Mouse (Mus musculus) Muller cell, postnatal 12 days (primary cell): ENCODE measurements around the gene Zfp524.
A peak's percentile ranks its signal among the peaks of the same experiment; 100 is the strongest.

Experiments used
- DNase-seq: peaks from one replicate; pipeline ENCODE4 v3.0.0-alpha.2; 2015; ENCODE audit errors: inconsistent ontology term

Gene Zfp524

DNA sequence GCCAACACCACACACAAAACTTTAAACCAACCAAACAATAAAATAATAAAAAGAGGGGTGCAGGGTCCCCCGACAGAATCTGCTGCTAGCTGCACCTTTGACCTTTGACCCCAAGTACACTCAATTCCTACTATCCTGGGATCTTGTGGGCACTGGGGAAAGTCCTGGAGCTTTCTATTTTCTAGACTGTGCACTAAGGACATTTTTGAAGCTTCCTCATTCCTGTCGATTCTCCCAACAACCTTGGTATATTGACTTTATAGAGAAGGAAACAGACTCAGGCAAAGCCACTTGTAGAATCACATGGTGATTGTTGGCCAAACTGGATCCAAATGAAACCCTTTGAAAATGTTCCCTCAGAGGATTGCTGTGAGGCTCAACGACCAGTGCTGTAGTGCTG lies 1.8 kb downstream of the Zfp524 start:
- no peak for DNase-seq

DNA sequence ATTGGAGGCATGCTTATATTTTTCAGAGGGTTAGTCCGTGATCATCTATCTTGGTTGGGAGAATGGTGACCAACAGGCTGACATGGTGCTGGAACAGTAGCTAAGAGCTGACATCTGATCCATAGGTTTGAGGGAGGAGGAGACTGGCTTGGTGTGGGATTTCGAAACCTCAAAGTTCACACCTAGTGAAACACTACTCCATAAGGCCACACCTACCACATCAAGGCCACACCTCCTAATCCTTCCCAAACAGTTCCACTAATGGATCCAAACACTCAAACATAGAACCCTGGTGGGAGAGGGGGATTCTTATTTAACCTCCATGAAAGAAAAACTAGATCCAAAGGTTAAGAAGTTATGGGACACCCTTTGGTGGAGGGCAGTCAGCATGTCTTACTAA lies 2.7 kb downstream of the Zfp524 start:
- no peak for DNase-seq

DNA sequence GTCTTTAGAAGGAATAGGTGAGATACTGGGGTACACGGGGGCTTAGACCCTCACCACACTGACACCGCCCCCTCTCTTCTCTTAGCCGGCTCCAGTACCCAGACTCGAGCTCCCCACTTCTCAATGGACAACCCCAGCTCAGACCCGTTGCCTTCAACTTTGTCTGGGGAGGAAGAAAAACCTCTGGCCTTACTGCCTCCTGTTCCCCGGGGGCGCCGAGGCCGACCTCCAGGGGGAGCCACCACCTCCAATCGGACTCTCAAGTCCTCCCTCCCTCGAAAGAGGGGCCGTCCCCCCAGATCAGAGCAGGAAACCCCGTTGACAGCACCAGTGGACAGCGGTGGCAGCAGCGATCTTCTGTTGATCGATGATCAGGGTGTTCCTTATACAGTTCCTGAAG lies 3.1 kb downstream of the Zfp524 start:
- DNase-seq = no peak

DNA sequence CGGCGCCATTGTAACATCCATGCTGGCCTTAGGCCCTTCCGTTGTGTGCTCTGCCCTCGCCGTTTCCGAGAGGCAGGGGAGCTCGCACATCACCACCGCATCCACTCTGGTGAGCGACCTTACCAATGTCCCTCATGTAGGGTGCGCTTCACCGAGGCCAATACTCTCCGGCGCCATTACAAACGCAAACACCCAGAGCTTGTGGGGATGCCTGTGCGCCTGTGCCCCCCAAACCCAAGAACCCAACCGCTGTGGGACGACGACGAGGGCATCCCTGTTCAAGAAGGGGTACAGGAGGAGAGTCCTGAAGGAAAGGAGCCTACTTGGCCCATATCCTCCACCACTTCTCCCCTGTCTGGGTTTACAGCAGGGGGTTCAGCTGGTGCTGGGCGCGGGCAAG lies 3.7 kb downstream of the Zfp524 start:
- no peak for DNase-seq

GRCm38 (mm10) chr7:5019576-5019975 lies 5.4 kb downstream of the Zfp524 start:
- DNase-seq = peak; percentile 5

DNA sequence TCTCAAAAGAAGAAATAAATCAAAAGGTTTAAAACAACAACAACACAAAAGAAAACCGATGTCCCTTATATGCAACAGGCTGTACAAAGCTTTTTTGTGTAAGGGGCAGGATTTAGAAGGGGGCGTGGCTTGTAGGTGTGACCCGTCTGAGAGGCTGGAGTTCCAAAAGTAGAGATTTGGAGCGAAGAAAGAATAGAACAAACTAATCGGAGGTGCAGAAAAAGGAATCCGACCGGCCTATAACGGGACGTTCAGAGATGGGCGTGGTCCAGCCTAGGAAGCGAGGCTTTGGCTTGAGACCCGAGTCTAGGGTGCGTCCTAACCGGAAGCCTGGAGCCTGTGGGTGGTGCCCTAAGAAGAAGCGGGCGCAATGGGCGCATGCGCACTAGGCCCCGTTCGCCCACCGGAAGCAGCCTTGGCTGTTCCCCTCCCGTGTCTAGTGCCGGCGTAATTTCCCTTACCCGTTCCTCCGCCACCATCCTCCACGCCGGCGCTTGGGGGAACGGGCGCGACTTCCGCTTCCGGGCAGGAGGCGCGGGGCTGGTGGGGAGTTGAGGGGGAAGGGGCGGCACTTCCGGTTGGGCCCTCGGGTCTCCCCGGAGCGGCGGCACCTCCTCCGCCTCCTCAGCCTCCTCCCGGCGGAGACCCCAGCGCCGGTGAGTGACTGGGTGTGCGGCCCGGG lies 5.9 kb downstream of the Zfp524 start, which contains the start of the genes Zfp865 and Ccdc106:
Gene Zfp865, plus strand, starts transcription at position 377 of the 682 bp plus-strand sequence.
Gene Ccdc106, plus strand, starts transcription at position 554 of the 682 bp plus-strand sequence.
- DNase-seq = peak; percentile 99

DNA sequence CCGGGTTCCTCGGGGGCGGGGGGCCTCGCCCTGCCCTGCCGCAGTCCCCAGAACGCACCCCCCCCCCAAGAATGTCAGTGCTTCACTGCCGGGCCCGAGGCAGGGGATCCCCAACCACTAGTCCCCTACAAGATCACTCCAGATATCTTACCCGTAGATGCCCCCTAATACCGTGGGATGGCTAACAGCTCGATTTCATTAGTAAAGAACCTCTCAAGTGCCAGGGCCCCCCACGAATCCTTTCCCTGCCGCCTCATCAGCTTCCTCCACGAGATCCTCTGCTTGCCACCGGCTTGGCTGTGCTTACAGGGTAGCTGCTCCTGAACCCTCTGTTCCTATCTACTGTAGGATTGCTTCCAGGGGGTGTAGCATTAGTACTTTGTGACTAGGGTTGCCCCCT lies 6.5 kb downstream of the Zfp524 start:
- DNase-seq = no peak

GRCm38 (mm10) chr7:5021197-5021596 lies 7.0 kb downstream of the Zfp524 start:
- DNase-seq = peak; percentile 6

DNA sequence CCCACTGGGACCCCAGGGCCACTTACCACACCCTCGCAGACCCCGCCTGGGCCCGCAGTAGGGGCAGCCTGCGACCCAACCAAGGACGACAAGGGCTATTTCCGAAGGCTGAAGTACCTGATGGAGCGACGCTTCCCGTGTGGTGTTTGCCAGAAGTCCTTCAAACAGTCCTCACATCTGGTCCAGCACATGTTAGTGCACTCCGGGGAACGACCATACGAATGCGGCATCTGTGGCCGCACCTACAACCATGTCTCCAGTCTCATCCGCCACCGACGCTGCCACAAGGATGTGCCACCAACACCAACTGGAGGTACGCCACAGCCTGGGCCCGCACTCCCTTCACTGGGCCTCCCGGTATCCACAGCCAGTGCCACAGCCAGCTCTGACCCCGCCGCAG lies 15.3 kb downstream of the Zfp524 start:
- no peak for DNase-seq

- no peak for DNase-seq
Observed at GRCm38 (mm10) chr7:5029946-5030345, 15.7 kb downstream of the Zfp524 start.

DNA sequence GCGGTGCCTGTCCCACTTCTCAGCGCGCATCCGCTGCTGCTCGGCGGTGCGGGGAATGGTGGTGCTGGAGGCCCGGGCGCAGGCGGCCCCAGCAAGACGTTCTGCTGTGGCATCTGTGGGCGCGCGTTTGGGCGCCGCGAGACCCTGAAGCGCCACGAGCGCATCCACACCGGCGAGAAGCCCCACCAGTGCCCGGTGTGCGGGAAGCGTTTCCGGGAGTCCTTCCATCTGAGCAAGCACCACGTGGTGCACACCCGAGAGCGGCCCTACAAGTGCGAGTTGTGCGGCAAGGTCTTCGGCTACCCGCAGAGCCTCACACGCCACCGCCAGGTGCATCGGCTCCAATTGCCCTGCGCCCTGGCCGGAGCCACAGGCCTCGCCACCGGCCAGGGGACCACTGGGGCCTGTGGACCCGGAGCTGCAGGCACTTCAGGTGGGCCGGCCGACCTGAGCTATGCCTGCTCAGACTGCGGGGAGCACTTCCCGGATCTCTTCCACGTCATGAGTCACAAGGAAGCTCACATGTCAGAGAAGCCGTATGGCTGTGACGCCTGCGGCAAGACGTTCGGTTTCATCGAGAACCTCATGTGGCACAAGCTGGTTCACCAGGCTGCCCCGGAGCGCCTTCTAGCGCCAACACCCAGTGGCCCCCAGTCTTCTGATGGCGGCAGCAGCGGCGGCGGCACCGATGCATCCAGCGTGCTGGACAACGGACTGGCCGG lies 16.5 kb downstream of the Zfp524 start:
- no peak for DNase-seq

- no peak for DNase-seq
Observed at GRCm38 (mm10) chr7:5031496-5031895, 17.3 kb downstream of the Zfp524 start.

GRCm38 (mm10) chr7:5033818-5034217 lies 19.6 kb downstream of the Zfp524 start, which contains the start of gene 4632433K11Rik:
4632433K11Rik (plus strand) TSS chr7:5034118.
- DNase-seq = no peak

GRCm38 (mm10) chr7:5035628-5036027 lies 21.4 kb downstream of the Zfp524 start:
- no peak for DNase-seq

DNA sequence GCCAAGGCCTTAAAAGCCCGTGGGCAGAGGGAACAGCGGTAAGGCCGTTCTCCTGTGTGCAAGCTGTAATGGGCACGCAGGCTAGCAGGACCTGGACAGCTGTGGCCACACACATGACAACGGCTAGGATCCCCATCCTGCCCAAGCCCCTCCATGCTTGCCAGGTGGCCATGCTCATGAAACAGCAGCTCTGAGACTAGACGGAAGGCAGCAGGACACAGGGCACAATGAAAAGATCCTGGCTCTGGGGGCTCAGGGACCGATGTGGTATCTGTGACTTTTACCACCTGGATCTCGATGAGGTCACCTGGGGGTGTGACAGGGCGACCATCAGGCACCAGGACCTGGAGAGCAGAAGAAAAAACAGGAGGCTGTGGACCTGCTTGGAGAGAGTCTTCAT lies 21.9 kb downstream of the Zfp524 start:
- DNase-seq = no peak

GRCm38 (mm10) chr7:5037026-5037425 lies 22.8 kb downstream of the Zfp524 start:
- DNase-seq = no peak

DNA sequence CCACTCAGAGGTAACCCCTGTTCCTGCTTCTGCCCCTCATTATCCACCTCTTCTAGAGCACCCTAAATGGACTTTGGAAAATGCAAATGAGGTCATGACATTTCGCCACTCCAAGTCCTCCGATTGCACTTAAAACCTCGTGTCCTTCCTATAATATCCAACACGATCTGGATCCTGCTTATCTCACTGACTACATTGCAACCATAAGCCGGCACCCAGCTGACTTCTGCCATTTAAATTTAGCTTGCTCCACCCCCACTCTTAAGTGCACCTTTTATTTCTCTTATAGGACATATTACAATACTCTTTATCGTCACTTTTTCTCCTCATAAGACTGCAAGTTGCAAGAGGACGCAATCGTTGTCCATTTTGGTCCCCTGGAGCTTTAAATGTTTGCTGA lies 23.3 kb downstream of the Zfp524 start:
- DNase-seq = no peak

- DNase-seq = peak; percentile 96
Observed at GRCm38 (mm10) chr7:5038109-5038732, 24.0 kb downstream of the Zfp524 start, which contains the start of gene Zfp784. Zfp784 (minus strand) TSS chr7:5038446.

DNA sequence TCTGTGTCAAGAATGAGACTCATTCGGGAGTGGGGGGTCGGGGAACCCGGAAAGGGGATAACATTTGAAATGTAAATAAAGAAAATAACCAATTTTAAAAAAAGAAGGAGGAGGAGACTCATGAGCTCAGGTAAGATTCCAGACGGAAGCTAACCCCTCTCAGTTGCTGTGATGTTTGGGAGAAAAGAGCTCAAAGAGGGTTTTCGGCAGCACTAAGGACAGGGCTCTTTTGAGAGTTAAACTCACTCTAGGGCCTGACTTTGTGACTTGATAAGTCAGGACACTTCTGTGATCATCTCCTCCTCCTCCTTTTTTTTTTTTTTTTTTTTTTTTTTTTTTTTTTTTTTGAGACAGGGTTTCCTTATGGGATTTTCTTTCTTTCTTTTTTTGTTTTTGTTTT lies 24.7 kb downstream of the Zfp524 start:
- DNase-seq = no peak

- DNase-seq = no peak
Observed at GRCm38 (mm10) chr7:5044981-5045380, 30.8 kb downstream of the Zfp524 start.

GRCm38 (mm10) chr7:5046112-5046511 lies 31.9 kb downstream of the Zfp524 start:
- DNase-seq = no peak

- DNase-seq = no peak
Observed at GRCm38 (mm10) chr7:5047313-5047712, 33.1 kb downstream of the Zfp524 start.
